Mouse (Mus musculus): ENCODE data around the gene Il20.

The Il20 gene

DNA sequence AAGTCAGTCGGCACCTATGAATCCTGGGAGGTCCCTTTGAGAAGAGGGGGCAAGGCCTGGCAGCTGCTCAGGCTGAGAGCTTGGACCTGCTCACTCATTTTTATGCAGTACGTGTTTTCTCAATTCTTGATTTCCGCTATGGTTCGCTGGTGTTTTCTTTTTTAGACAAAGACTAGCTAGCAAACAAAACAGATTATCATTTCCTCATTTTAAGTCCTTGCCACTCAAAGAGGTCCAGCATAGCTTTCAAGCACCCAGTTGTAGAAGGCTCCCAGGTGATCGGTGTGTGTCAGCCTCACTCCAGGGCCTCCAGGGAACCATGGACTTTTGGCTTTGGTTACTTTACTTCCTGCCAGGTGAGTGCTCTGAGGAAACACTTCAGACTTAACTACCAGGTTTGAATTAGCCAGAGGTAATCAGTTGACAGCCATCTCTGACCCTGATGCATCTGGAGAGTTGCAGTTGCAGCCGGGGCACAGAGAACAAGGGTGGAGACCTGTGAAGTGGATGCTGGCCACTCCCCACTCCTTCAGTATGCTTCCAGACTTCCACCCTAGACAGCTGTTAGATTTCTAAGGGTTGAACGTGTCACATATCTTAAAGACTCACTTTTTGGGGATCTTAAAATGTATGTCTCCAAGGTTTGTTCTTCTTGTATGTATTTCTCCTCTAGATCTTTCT is 45.6 kb downstream of the Il20 start, which contains the start of gene Fcmr:
TSS of gene Fcmr (plus strand) at position 129 of the 681 bp plus-strand sequence.
- DNase-seq (ENCODE audit: low read depth) = no peak

GRCm38 (mm10) chr1:130864741-130865140 is 46.5 kb downstream of the Il20 start:
- DNase-seq (ENCODE audit: low read depth) = no peak

- no peak for DNase-seq (ENCODE audit: low read depth)
Measured at GRCm38 (mm10) chr1:130864238-130864637, 47.0 kb downstream of the Il20 start.

DNA sequence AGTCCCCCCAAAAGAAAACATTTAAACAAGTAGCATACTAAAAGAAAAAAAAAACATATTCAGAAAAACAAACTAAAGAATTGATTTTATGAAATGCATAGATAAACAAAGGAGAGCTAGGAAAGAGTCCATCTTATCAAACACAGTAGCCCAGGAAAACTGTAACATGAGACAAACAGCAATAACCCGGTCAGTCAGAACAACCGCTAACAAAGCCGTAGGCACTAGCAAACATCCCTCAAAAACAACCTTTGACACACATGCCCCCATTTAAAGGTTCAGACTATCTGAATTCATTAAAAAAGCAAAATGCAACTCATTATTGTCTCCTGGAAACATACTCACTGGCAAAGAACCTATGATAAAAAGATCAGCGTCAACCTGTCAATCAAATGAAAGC is 53.8 kb downstream of the Il20 start:
- no peak for DNase-seq (ENCODE audit: low read depth)

Data from c-Kit-positive CD71-positive TER-119-negative erythroid progenitor cells, embryonic 14.5 days (primary cell).